Mouse (Mus musculus) lung, postnatal 0 days (tissue): Measurements from ENCODE around the gene Lmod1.

Experiments used
- CTCF ChIP-seq: IDR thresholded peaks from 2 replicates; pipeline ENCODE4 v1.5.1; 2016; ENCODE audit warnings: antibody characterized with exemption, mild to moderate bottlenecking
- EP300 ChIP-seq: IDR thresholded peaks from 2 replicates; pipeline ENCODE4 v1.6.1; 2016; ENCODE audit warnings: antibody characterized with exemption, mild to moderate bottlenecking, control low read depth

- no peak for TF ChIP-seq CTCF
- TF ChIP-seq EP300 = no peak
These were observed 74.9 kb downstream of the Lmod1 start for GRCm38 (mm10) chr1:135399466-135399865.
